Mouse (Mus musculus) forebrain, postnatal 0 days (tissue): ENCODE results near the gene Olfr346. TPM values are rescaled to one million over a fixed set of nuclear protein-coding genes. Genes with fewer than 3 reads are reported as not detected.

Experiments used
- ATAC-seq: fragments of 200-750 bp; cut with Nextera tagmentation; 2 replicates; pipeline ENCODE4 v1.8.0; 2017; ENCODE audit warnings: mild to moderate bottlenecking, moderate library complexity
- DNase-seq: peaks from one replicate; pipeline ENCODE4 v3.0.0-alpha.2; 2015
- H3K27ac ChIP-seq: fragments of 300-500 bp; sonication (generic); 2 replicates; pipeline ENCODE4 v1.5.1; 2014; ENCODE audit warnings: low read depth, mild to moderate bottlenecking, antibody characterized with exemption, low read length, moderate library complexity, mixed read lengths
- H3K27me3 ChIP-seq: fragments of 300-500 bp; sonication (generic); 2 replicates; pipeline ENCODE4 v1.6.1; 2014; ENCODE audit warnings: mild to moderate bottlenecking, low read length, mixed read lengths; ENCODE audit not compliant: insufficient read depth
- H3K36me3 ChIP-seq: fragments of 300-500 bp; sonication (generic); 2 replicates; pipeline ENCODE4 v1.6.1; 2014; ENCODE audit warnings: mild to moderate bottlenecking, moderate library complexity; ENCODE audit not compliant: insufficient read depth
- H3K4me1 ChIP-seq: fragments of 300-500 bp; sonication (generic); 2 replicates; pipeline ENCODE4 v1.6.1; 2014; ENCODE audit warnings: antibody characterized with exemption; ENCODE audit not compliant: insufficient read depth
- H3K4me2 ChIP-seq: fragments of 300-500 bp; sonication (generic); 2 replicates; pipeline ENCODE4 v1.6.1; 2014; ENCODE audit warnings: low read depth, mild to moderate bottlenecking, moderate library complexity
- H3K4me3 ChIP-seq: fragments of 300-500 bp; sonication (generic); 2 replicates; pipeline ENCODE4 v1.5.1; 2014; ENCODE audit warnings: low read depth, low read length, mixed read lengths
- H3K9ac ChIP-seq: fragments of 300-500 bp; sonication (generic); 2 replicates; pipeline ENCODE4 v1.6.1; 2014; ENCODE audit warnings: mild to moderate bottlenecking
- H3K9me3 ChIP-seq: fragments of 300-500 bp; sonication (generic); 2 replicates; pipeline ENCODE4 v1.6.1; 2016; ENCODE audit warnings: low read length
- CTCF ChIP-seq: sonication (generic); IDR thresholded peaks from 2 replicates; pipeline ENCODE4 v1.5.1; 2016; ENCODE audit warnings: antibody characterized with exemption, control low read depth, low read depth
- WGBS: fragments of 180-500 bp; shearing (Covaris S2); extraction: QIAGEN DNeasy Blood & Tissue Kit; methylation state at CpG from one replicate; pipeline ENCODE4 v1.1.7; 2014; 5-methylcytosine and 5-hydroxymethylcytosine counted together
- polyA plus RNA-seq: library from polyadenylated mRNA; unstranded; fragments of >200 nt; fragmentation: Nextera tagmentation; extraction: Ambion mirVana; gene quantifications from 2 replicates; pipeline ENCODE4 v1.2.1, GENCODE M21; 2015
- total RNA-seq: library from RNA; depleted of rRNA; stranded (reverse); fragments of >200 nt; gene quantifications from 2 replicates; pipeline ENCODE4 v1.2.3, GENCODE M21; 2014; rRNA removed

Gene Olfr346
- total RNA-seq (not detected in 2 replicates), polyA plus RNA-seq (not detected in 2 replicates)

DNA sequence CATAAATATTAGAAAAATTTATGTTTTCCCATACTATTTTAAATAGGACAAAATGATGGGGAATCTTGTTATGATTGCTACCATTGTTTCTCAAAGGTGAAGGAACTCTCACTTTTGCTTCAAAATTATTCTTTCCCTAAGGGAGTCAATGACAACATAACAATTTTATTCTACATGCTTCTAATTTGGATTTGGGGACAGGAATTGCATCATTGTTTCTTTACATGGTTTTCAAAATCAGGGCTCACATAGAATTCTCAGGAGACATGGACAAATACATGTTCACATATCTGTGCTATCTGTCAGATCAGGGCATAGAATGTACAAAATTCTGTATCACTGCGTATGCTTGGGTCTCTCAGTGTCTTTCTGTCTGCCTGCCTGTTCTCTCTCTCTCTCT is at the start of gene Olfr346:
Gene Olfr346, plus strand, starts transcription at position 301 of the 400 bp plus-strand sequence.
- no peak for TF ChIP-seq CTCF
- H3K27ac ChIP-seq: no peak within 1 kb of the TSS
- no peak within 1 kb of the TSS for H3K4me3 ChIP-seq
- peaks cover 3% of the 10 kb centered on the region; the same call in 1 of the 2 replicates for H3K9me3 ChIP-seq
- H3K27me3 ChIP-seq: no peaks in the 10 kb centered on the region
- no peak for ATAC-seq
- 96% methylated on average over 1 of the region's 1 CpGs for WGBS
- no peak within 1 kb of the TSS for H3K4me2 ChIP-seq
- H3K9ac ChIP-seq: no peak within 1 kb of the TSS
- no peaks in the 10 kb centered on the region for H3K4me1 ChIP-seq
- H3K36me3 ChIP-seq: no peaks in the 10 kb centered on the region
- no peak for DNase-seq

- 74% methylated on average over 1 of the region's 1 CpGs for WGBS
- no peaks in the 10 kb centered on the region for H3K9me3 ChIP-seq
- ATAC-seq (no peak), DNase-seq (no peak)
- H3K9ac ChIP-seq: no peak within 1 kb of the TSS
- no peaks in the 10 kb centered on the region for H3K27me3 ChIP-seq
- no peak within 1 kb of the TSS for H3K27ac ChIP-seq
- no peaks in the 10 kb centered on the region for H3K4me1 ChIP-seq
- H3K4me3 ChIP-seq: no peak within 1 kb of the TSS
- no peaks in the 10 kb centered on the region for H3K36me3 ChIP-seq
- no peak within 1 kb of the TSS for H3K4me2 ChIP-seq
- TF ChIP-seq CTCF: no peak
These were observed 45.8 kb upstream of the Olfr346 start, which contains the start of gene Olfr345 for GRCm38 (mm10) chr2:36639741-36640140. Olfr345 (plus strand) TSS chr2:36640041.

- Histone ChIP-seq H3K27me3 (no peaks in the 10 kb centered on the region), H3K9me3 (peaks cover 3% of the 10 kb centered on the region; the same call in 1 of the 2 replicates), H3K4me2 (no peak within 1 kb of the TSS), H3K4me1 (no peaks in the 10 kb centered on the region), H3K36me3 (no peaks in the 10 kb centered on the region), H3K9ac (no peak within 1 kb of the TSS), H3K4me3 (no peak within 1 kb of the TSS), H3K27ac (no peak within 1 kb of the TSS)
- ATAC-seq (no peak), DNase-seq (no peak)
- no peak for TF ChIP-seq CTCF
These were observed 46.0 kb downstream of the Olfr346 start, which contains the start of gene Olfr347 for GRCm38 (mm10) chr2:36731602-36732001. Olfr347 (plus strand) TSS chr2:36731902.

- no peak overlapping the region for H3K9ac ChIP-seq
- no peak overlapping the region for H3K4me3 ChIP-seq
- H3K27ac ChIP-seq: no peak overlapping the region
- ATAC-seq (no peak), DNase-seq (no peak)
- 59% methylated on average over 3 of the region's 3 CpGs for WGBS
- H3K4me1 ChIP-seq: no peaks in the 10 kb centered on the region
- TF ChIP-seq CTCF: no peak
- H3K27me3 ChIP-seq: no peaks in the 10 kb centered on the region
- H3K9me3 ChIP-seq: 0 out of 2 replicates have a peak, but pooled peaks cover 7% of the 10 kb centered on the region
- no peak overlapping the region for H3K4me2 ChIP-seq
- H3K36me3 ChIP-seq: no peaks in the 10 kb centered on the region
These were observed 50.6 kb downstream of the Olfr346 start for GRCm38 (mm10) chr2:36736226-36736625.

Other genes starting within 250 kb of the Olfr346 start
- gene Olfr340, start 233.2 kb upstream of the Olfr346 start, total RNA-seq: not detected in 2 replicates
- gene Olfr340, start 233.2 kb upstream of the Olfr346 start, polyA plus RNA-seq: not detected in 2 replicates
- gene Olfr341, start 203.3 kb upstream of the Olfr346 start, total RNA-seq: not detected in 2 replicates
- gene Olfr341, start 203.3 kb upstream of the Olfr346 start, polyA plus RNA-seq: not detected in 2 replicates
- not detected in 2 replicates for gene Olfr342, start 160.8 kb upstream of the Olfr346 start, total RNA-seq
- gene Olfr342, start 160.8 kb upstream of the Olfr346 start, polyA plus RNA-seq: not detected in 2 replicates
- not detected in 2 replicates for gene Olfr344, start 119.1 kb upstream of the Olfr346 start, total RNA-seq
- gene Olfr344, start 119.1 kb upstream of the Olfr346 start, polyA plus RNA-seq: not detected in 2 replicates
- gene Olfr345, start 45.7 kb upstream of the Olfr346 start, total RNA-seq: not detected in 2 replicates
- gene Olfr345, start 45.7 kb upstream of the Olfr346 start, polyA plus RNA-seq: not detected in 2 replicates
- not detected in 2 replicates for gene Olfr347, start 46.1 kb downstream of the Olfr346 start, total RNA-seq
- gene Olfr347, start 46.1 kb downstream of the Olfr346 start, polyA plus RNA-seq: not detected in 2 replicates
- gene Olfr348, start 98.5 kb downstream of the Olfr346 start, total RNA-seq: not detected in 2 replicates
- not detected in 2 replicates for gene Olfr348, start 98.5 kb downstream of the Olfr346 start, polyA plus RNA-seq
- not detected in 2 replicates for gene Olfr50, start 104.8 kb downstream of the Olfr346 start, total RNA-seq
- gene Olfr50, start 104.8 kb downstream of the Olfr346 start, polyA plus RNA-seq: not detected in 2 replicates
- not detected in 2 replicates for gene Olfr3, start 131.2 kb downstream of the Olfr346 start, total RNA-seq
- not detected in 2 replicates for gene Olfr3, start 131.2 kb downstream of the Olfr346 start, polyA plus RNA-seq
- gene Olfr350, start 160.5 kb downstream of the Olfr346 start, total RNA-seq: not detected in 2 replicates
- gene Olfr350, start 160.5 kb downstream of the Olfr346 start, polyA plus RNA-seq: not detected in 2 replicates
- gene Olfr351, start 176.9 kb downstream of the Olfr346 start, total RNA-seq: not detected in 2 replicates
- not detected in 2 replicates for gene Olfr351, start 176.9 kb downstream of the Olfr346 start, polyA plus RNA-seq
- gene Olfr352, start 182.7 kb downstream of the Olfr346 start, total RNA-seq: not detected in 2 replicates
- gene Olfr352, start 182.7 kb downstream of the Olfr346 start, polyA plus RNA-seq: not detected in 2 replicates
- not detected in 2 replicates for gene Olfr353, start 207.1 kb downstream of the Olfr346 start, total RNA-seq
- gene Olfr353, start 207.1 kb downstream of the Olfr346 start, polyA plus RNA-seq: not detected in 2 replicates
- not detected in 2 replicates for gene Olfr354, start 219.9 kb downstream of the Olfr346 start, total RNA-seq
- gene Olfr354, start 219.9 kb downstream of the Olfr346 start, polyA plus RNA-seq: not detected in 2 replicates
- not detected in 2 replicates for gene Olfr355, start 243.1 kb downstream of the Olfr346 start, total RNA-seq
- gene Olfr355, start 243.1 kb downstream of the Olfr346 start, polyA plus RNA-seq: not detected in 2 replicates